Mouse (Mus musculus): ENCODE measurements around the gene Map6. TPM values are rescaled to one million over a fixed set of nuclear protein-coding genes. Genes with fewer than 3 reads are reported as not detected.

Gene Map6
- polyA plus RNA-seq, 1 experiment = 35.1 TPM

DNA sequence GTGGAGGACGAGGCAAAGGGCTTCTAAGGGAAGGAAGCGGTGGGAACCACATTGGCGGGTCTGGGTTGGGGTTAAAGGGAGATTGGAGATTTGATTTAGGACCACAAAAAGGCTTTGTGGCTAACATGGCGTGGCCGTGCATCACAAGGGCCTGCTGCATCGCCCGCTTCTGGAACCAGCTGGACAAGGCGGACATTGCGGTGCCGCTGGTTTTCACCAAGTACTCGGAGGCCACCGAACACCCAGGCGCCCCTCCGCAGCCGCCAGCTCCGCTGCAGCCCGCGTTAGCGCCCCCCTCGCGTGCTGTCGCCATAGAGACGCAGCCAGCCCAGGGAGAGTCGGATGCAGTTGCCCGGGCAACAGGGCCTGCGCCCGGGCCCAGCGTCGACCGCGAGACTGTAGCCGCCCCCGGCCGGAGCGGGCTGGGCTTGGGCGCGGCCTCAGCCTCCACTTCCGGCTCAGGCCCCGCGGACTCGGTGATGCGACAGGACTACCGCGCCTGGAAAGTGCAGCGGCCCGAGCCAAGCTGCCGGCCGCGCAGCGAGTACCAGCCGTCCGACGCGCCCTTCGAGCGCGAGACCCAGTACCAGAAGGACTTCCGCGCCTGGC, 754 bp downstream of the Map6 start:
- peak overlapping the region; percentile 3 for H3ac ChIP-seq (ENCODE audit: control insufficient read depth, insufficient read length)
- no peaks in the 10 kb centered on the region for H3K27me3 ChIP-seq (ENCODE audit: control insufficient read depth, insufficient read depth, insufficient read length)
- peak overlapping the region; percentile 83 for H3K4me2 ChIP-seq (ENCODE audit: low read depth)
- H3K4me3 ChIP-seq = peak overlapping the region; percentile 46
- no peaks in the 10 kb centered on the region for H3K36me3 ChIP-seq (ENCODE audit: control insufficient read depth, insufficient read depth)
- peaks cover 19% of the 10 kb centered on the region for H3K79me2 ChIP-seq (ENCODE audit: control insufficient read depth, insufficient read depth)
- TF ChIP-seq TCF12 (IDR thresholded peaks at IDR 0.05; ENCODE audit: insufficient read depth, poor library complexity, severe bottlenecking) (no peak), MAX (IDR thresholded peaks at IDR 0.05; ENCODE audit: low read depth) (no peak), POLR2A (IDR thresholded peaks at IDR 0.05; ENCODE audit: insufficient read length, low read depth) (peak; percentile 72), POLR2AphosphoS2 (IDR thresholded peaks at IDR 0.05; ENCODE audit: insufficient read length, low read depth) (peak; percentile 63), SRF (IDR thresholded peaks at IDR 0.05; ENCODE audit: control insufficient read depth, insufficient read length, low read depth) (no peak), CEBPB (IDR thresholded peaks at IDR 0.05; ENCODE audit: insufficient read depth, poor library complexity, severe bottlenecking) (no peak), TCF3 (IDR thresholded peaks at IDR 0.05; ENCODE audit: insufficient read length, low read depth) (no peak), E2F4 (IDR thresholded peaks at IDR 0.05; ENCODE audit: insufficient read depth) (no peak), MYOD1 (IDR thresholded peaks at IDR 0.05; ENCODE audit: control insufficient read depth in 1 of 3, insufficient read length in 2 of 3, low read depth in 2 of 3) (peak in 1 of 3 experiments; percentile 1), REST (IDR thresholded peaks at IDR 0.05; ENCODE audit: insufficient read depth, insufficient read length) (no peak), USF1 (IDR thresholded peaks at IDR 0.05; ENCODE audit: low read depth) (no peak), MYOG (IDR thresholded peaks at IDR 0.05; ENCODE audit: control insufficient read depth in 1 of 3, insufficient read depth in 1 of 3, insufficient read length in 2 of 3, low read depth in 2 of 3) (no peak)

DNA sequence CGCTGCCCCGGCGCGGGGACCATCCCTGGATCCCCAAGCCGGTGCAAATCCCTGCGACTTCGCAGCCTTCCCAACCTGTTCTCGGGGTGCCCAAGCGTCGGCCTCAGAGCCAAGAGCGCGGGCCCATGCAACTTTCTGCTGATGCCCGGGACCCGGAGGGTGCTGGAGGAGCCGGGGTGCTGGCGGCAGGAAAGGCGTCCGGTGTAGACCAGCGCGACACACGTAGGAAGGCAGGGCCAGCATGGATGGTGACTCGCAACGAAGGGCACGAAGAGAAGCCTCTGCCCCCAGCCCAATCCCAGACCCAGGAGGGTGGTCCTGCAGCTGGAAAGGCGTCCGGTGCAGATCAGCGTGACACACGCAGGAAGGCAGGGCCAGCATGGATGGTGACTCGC, 1.3 kb downstream of the Map6 start:
- H3K36me3 ChIP-seq (ENCODE audit: control insufficient read depth, insufficient read depth) = no peaks in the 10 kb centered on the region
- peak overlapping the region; percentile 3 for H3ac ChIP-seq (ENCODE audit: control insufficient read depth, insufficient read length)
- H3K79me2 ChIP-seq (ENCODE audit: control insufficient read depth, insufficient read depth) = peaks cover 23% of the 10 kb centered on the region
- no peak for TF ChIP-seq TCF3 (IDR thresholded peaks at IDR 0.05; ENCODE audit: insufficient read length, low read depth)
- TF ChIP-seq USF1 (IDR thresholded peaks at IDR 0.05; ENCODE audit: low read depth) = no peak
- TF ChIP-seq MYOG (IDR thresholded peaks at IDR 0.05; ENCODE audit: control insufficient read depth in 1 of 3, insufficient read depth in 1 of 3, insufficient read length in 2 of 3, low read depth in 2 of 3) = no peak
- no peak for TF ChIP-seq MAX (IDR thresholded peaks at IDR 0.05; ENCODE audit: low read depth)
- no peak for TF ChIP-seq REST (IDR thresholded peaks at IDR 0.05; ENCODE audit: insufficient read depth, insufficient read length)
- no peak for TF ChIP-seq POLR2AphosphoS2 (IDR thresholded peaks at IDR 0.05; ENCODE audit: insufficient read length, low read depth)
- no peak for TF ChIP-seq SRF (IDR thresholded peaks at IDR 0.05; ENCODE audit: control insufficient read depth, insufficient read length, low read depth)
- TF ChIP-seq TCF12 (IDR thresholded peaks at IDR 0.05; ENCODE audit: insufficient read depth, poor library complexity, severe bottlenecking) = no peak
- no peak for TF ChIP-seq MYOD1 (IDR thresholded peaks at IDR 0.05; ENCODE audit: control insufficient read depth in 1 of 3, insufficient read length in 2 of 3, low read depth in 2 of 3)
- TF ChIP-seq CEBPB (IDR thresholded peaks at IDR 0.05; ENCODE audit: insufficient read depth, poor library complexity, severe bottlenecking) = no peak
- TF ChIP-seq POLR2A (IDR thresholded peaks at IDR 0.05; ENCODE audit: insufficient read length, low read depth) = no peak
- no peak for TF ChIP-seq E2F4 (IDR thresholded peaks at IDR 0.05; ENCODE audit: insufficient read depth)
- H3K4me3 ChIP-seq = peak overlapping the region; percentile 46
- peak overlapping the region; percentile 83 for H3K4me2 ChIP-seq (ENCODE audit: low read depth)
- no peaks in the 10 kb centered on the region for H3K27me3 ChIP-seq (ENCODE audit: control insufficient read depth, insufficient read depth, insufficient read length)

DNA sequence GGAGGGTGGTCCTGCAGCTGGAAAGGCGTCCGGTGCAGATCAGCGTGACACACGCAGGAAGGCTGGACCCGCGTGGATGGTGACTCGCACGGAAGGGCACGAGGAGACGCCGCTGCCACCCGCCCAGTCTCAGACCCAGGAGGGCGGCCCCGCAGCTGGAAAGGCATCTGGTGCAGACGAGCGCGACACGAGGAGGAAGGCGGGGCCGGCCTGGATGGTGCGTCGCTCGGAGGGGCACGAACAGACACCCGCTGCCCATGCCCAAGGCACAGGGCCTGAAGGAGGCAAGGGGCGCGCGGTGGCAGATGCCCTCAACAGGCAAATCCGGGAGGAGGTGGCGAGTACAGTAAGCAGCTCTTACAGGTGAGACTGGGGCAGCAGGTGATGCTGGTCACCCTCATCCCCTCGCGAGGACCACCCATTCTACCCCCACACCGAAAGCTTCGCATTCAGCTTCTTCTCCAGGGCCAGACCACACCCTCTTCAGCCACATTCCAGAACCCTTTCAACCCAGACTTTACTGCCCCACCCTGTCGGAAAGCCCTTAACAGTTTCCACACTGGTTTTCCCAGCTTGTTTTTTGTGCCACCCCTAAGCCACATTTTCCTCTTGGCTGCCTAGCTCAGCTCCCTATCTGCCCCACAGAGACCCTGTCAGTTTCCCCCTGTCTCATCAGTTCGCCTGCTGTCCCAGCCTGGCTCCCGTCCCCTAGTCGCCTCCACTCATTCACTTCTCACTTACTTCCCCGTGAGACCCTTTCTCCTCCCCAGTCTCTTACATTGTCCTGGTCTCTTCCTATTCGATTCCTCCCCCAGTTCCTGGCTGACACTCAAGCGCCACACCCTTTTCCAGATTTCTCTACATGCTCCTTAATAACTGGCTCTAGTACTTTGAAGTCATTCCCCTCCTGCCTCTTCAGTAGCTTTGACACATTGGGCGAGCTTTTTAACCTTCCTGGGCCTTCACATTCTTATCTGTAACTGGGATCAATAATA, 2.0 kb downstream of the Map6 start:
- peak overlapping the region; percentile 46 for H3K4me3 ChIP-seq
- no peaks in the 10 kb centered on the region for H3K27me3 ChIP-seq (ENCODE audit: control insufficient read depth, insufficient read depth, insufficient read length)
- H3K36me3 ChIP-seq (ENCODE audit: control insufficient read depth, insufficient read depth) = no peaks in the 10 kb centered on the region
- peak overlapping the region; percentile 3 for H3ac ChIP-seq (ENCODE audit: control insufficient read depth, insufficient read length)
- peaks cover 23% of the 10 kb centered on the region for H3K79me2 ChIP-seq (ENCODE audit: control insufficient read depth, insufficient read depth)
- peak overlapping the region; percentile 83 for H3K4me2 ChIP-seq (ENCODE audit: low read depth)
- no peak for TF ChIP-seq TCF3 (IDR thresholded peaks at IDR 0.05; ENCODE audit: insufficient read length, low read depth)
- peak; percentile 52 for TF ChIP-seq POLR2A (IDR thresholded peaks at IDR 0.05; ENCODE audit: insufficient read length, low read depth)
- no peak for TF ChIP-seq REST (IDR thresholded peaks at IDR 0.05; ENCODE audit: insufficient read depth, insufficient read length)

DNA sequence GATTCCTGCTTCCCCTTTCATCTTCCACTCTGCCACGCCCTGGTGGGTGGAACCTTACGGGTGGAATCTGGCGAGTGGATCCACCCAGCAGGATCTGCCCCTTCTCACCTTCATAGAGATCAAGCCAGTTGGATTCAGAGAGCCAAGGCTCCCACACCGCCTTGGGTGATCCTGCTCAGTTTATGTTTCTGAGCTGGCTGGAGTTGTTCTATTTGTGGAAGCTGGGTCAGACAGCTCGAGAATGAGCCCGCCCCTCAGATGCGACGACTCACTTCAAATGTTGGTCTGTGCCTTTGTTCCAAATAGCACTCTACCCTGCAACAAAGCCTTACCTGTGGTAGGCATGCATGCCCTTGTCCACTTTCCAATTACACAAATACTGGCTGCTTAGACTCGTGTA, 4.4 kb downstream of the Map6 start:
- Histone ChIP-seq H3K36me3 (ENCODE audit: control insufficient read depth, insufficient read depth) (no peaks in the 10 kb centered on the region), H3K27me3 (ENCODE audit: control insufficient read depth, insufficient read depth, insufficient read length) (no peaks in the 10 kb centered on the region), H3ac (ENCODE audit: control insufficient read depth, insufficient read length) (no peak overlapping the region), H3K4me2 (ENCODE audit: low read depth) (peak overlapping the region; percentile 83), H3K4me3 (no peak overlapping the region), H3K79me2 (ENCODE audit: control insufficient read depth, insufficient read depth) (peaks cover 33% of the 10 kb centered on the region)
- TF ChIP-seq POLR2AphosphoS2 (IDR thresholded peaks at IDR 0.05; ENCODE audit: insufficient read length, low read depth) (no peak), E2F4 (IDR thresholded peaks at IDR 0.05; ENCODE audit: insufficient read depth) (no peak), MYOD1 (IDR thresholded peaks at IDR 0.05; ENCODE audit: control insufficient read depth in 1 of 3, insufficient read length in 2 of 3, low read depth in 2 of 3) (no peak), MAX (IDR thresholded peaks at IDR 0.05; ENCODE audit: low read depth) (no peak), TCF3 (IDR thresholded peaks at IDR 0.05; ENCODE audit: insufficient read length, low read depth) (no peak), TCF12 (IDR thresholded peaks at IDR 0.05; ENCODE audit: insufficient read depth, poor library complexity, severe bottlenecking) (no peak), MYOG (IDR thresholded peaks at IDR 0.05; ENCODE audit: control insufficient read depth in 1 of 3, insufficient read depth in 1 of 3, insufficient read length in 2 of 3, low read depth in 2 of 3) (no peak), POLR2A (IDR thresholded peaks at IDR 0.05; ENCODE audit: insufficient read length, low read depth) (no peak), REST (IDR thresholded peaks at IDR 0.05; ENCODE audit: insufficient read depth, insufficient read length) (no peak), SRF (IDR thresholded peaks at IDR 0.05; ENCODE audit: control insufficient read depth, insufficient read length, low read depth) (no peak), USF1 (IDR thresholded peaks at IDR 0.05; ENCODE audit: low read depth) (no peak), CEBPB (IDR thresholded peaks at IDR 0.05; ENCODE audit: insufficient read depth, poor library complexity, severe bottlenecking) (no peak)

Measured in myocyte (in vitro differentiated cells).